ENCODE assay signal across 18 mouse cellular contexts in the genomic region with DNA sequence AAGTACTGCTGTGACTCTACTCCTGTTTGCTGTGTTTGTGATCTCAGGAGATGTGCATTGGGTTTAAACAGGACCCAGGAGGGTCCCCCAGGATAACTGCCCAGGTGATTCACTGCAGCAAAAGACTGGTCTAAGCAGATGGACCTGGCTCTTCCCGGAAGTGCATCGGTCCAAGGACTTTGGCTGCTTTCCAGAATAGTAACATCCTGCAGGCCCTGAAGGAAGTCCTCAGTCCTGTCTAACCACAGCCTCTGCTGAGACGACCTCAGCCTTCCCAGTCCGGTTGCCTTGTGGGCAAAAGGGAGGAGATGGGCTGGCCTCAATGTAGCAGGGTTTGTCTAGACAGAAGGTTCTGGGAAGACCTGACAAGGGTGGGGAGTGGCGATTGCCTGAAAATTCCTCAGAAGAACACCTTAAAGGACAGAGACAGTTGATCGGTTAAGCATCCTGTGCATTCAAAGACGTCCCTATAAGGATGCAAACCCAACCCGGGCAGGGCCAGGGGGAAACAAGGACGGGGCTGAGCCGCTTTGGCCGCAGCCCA. TPM values are rescaled to one million over a fixed set of nuclear protein-coding genes. Genes with fewer than 3 reads are reported as not detected.
A peak's percentile ranks its signal among the peaks of the same experiment; 100 is the strongest.
DNase-seq lines count a peak whose midpoint lies in the region; ATAC-seq and TF ChIP-seq lines count a peak whose summit lies in the region.
"Had no signal": no experiment of that assay in that cellular context is flagged by ENCODE, and none has a peak within 500 bp of the region (broad histone marks: within the 10 kb centered on the region; RNA-seq: fewer than 3 reads in every experiment).

No protein-coding gene starts in this region.

- no peak overlapping the region for H3K9ac ChIP-seq in kidney, embryonic 16.5 days (replicated peaks; ENCODE audit: low read length)
- no peak overlapping the region for H3K9ac ChIP-seq in intestine, postnatal 0 days (ENCODE audit: low read depth, low read length)
- H3K9ac ChIP-seq: liver, embryonic 12.5 days had no signal

- no peak overlapping the region for H3K27ac ChIP-seq in gastrocnemius, adult 2 months
- peak overlapping the region; percentile 32; the same call in 1 of the 2 replicates for H3K27ac ChIP-seq in kidney, embryonic 16.5 days (ENCODE audit: low read length)
- peak overlapping the region; percentile 71 for H3K27ac ChIP-seq in intestine, postnatal 0 days (ENCODE audit: low read depth, low read length)
- H3K27ac ChIP-seq: kidney, postnatal 0 days; liver, embryonic 12.5 days had no signal

- DNase-seq in gastrocnemius, adult 2 months, result no peak
- no peak for DNase-seq in gastrocnemius, postnatal 25 days
- no peak for DNase-seq in kidney, adult 18-20 months
- no peak for DNase-seq in layer of hippocampus, postnatal 36 days
- DNase-seq: adrenal gland, postnatal 25 days; embryo, embryonic 11 days; heart, postnatal 10 days; retina, postnatal 1 day; thymus, adult 2 months had no signal

- H3K9me3 ChIP-seq in kidney, embryonic 16.5 days (ENCODE audit: low read length), result no peaks in the 10 kb centered on the region
- H3K9me3 ChIP-seq in E14TG2a.4 (ENCODE audit: low read length), result no peaks in the 10 kb centered on the region
- no peaks in the 10 kb centered on the region for H3K9me3 ChIP-seq in intestine, postnatal 0 days (ENCODE audit: control insufficient read depth)
- H3K9me3 ChIP-seq: liver, embryonic 12.5 days had no signal

- no peaks in the 10 kb centered on the region for H3K27me3 ChIP-seq in kidney, embryonic 16.5 days (ENCODE audit: insufficient read depth, low read length)
- H3K27me3 ChIP-seq in E14TG2a.4 (ENCODE audit: insufficient read depth, low read length), result no peaks in the 10 kb centered on the region
- no peaks in the 10 kb centered on the region for H3K27me3 ChIP-seq in intestine, postnatal 0 days (replicated peaks; ENCODE audit: control insufficient read depth, insufficient read depth, low read length)

- no peak for ATAC-seq in kidney, embryonic 16.5 days (ENCODE audit: low FRiP score, low TSS enrichment)
- ATAC-seq in intestine, postnatal 0 days, result peak; percentile 55
- ATAC-seq in CD4-positive, CD25-positive, alpha-beta regulatory T cell, adult 4 months, result no peak
- ATAC-seq: liver, embryonic 12.5 days had no signal

- no peak for TF ChIP-seq CTCF in gastrocnemius, adult 2 months (IDR thresholded peaks at IDR 0.05)
- TF ChIP-seq CTCF in E14TG2a.4 (conservative IDR thresholded peaks at IDR 0.05; ENCODE audit: low read length), result no peak
- no peak for TF ChIP-seq CTCF in intestine, postnatal 0 days (IDR thresholded peaks at IDR 0.05; ENCODE audit: low read depth)

- no peaks in the 10 kb centered on the region for H3K36me3 ChIP-seq in kidney, embryonic 16.5 days (ENCODE audit: insufficient read depth, low read length)
- no peaks in the 10 kb centered on the region for H3K36me3 ChIP-seq in E14TG2a.4 (ENCODE audit: insufficient read depth, low read length)
- no peaks in the 10 kb centered on the region for H3K36me3 ChIP-seq in intestine, postnatal 0 days (ENCODE audit: control insufficient read depth, insufficient read depth)
- H3K36me3 ChIP-seq: liver, embryonic 12.5 days had no signal

- WGBS in kidney, embryonic 16.5 days, result 68% methylated on average over 11 of the region's 11 CpGs
- WGBS in intestine, postnatal 0 days, result 37% methylated on average over 11 of the region's 11 CpGs

- no peak overlapping the region for H3K4me2 ChIP-seq in kidney, embryonic 16.5 days (replicated peaks; ENCODE audit: low read depth, low read length)
- H3K4me2 ChIP-seq in intestine, postnatal 0 days (replicated peaks; ENCODE audit: low read depth), result peak overlapping the region; percentile 17
- H3K4me2 ChIP-seq: liver, embryonic 12.5 days had no signal

- H3K4me1 ChIP-seq in kidney, embryonic 16.5 days (ENCODE audit: insufficient read depth, low read length), result peaks cover 21% of the 10 kb centered on the region
- H3K4me1 ChIP-seq in E14TG2a.4 (replicated peaks; ENCODE audit: low read depth, low read length), result peaks cover 75% of the 10 kb centered on the region
- H3K4me1 ChIP-seq in intestine, postnatal 0 days (replicated peaks; ENCODE audit: control insufficient read depth, insufficient read depth, low read length), result peaks cover 19% of the 10 kb centered on the region

- peak overlapping the region; percentile 11; the same call in 1 of the 2 replicates for H3K4me3 ChIP-seq in gastrocnemius, adult 2 months
- H3K4me3 ChIP-seq in kidney, embryonic 16.5 days (ENCODE audit: low read length), result no peak overlapping the region
- peak overlapping the region; percentile 21 for H3K4me3 ChIP-seq in E14TG2a.4 (replicated peaks; ENCODE audit: low read length)
- no peak overlapping the region for H3K4me3 ChIP-seq in intestine, postnatal 0 days (ENCODE audit: low read depth, low read length)
- H3K4me3 ChIP-seq: liver, embryonic 12.5 days had no signal

- intact Hi-C loops in gastrocnemius, adult 2 months (cut with DNase I), result no loop called here

RNA-seq across cellular contexts. Expression of gene Marcksl1, which starts 10.4 kb away (rescaled TPM):
- 1 to 10 TPM in 1 of 2 experiments, under 1 TPM in 1; 0.69 to 1.1 TPM for total RNA-seq in gastrocnemius, adult 2 months (2021)
- 1 to 10 TPM; 1.6 to 2.8 TPM for total RNA-seq in gastrocnemius, postnatal 25 days (2021)
- 761 and 859 TPM in 2 replicates for polyA plus RNA-seq in kidney, embryonic 16.5 days (2015; fragmentation: Nextera tagmentation; extraction: Ambion mirVana)
- 126 and 142 TPM in 2 replicates for polyA plus RNA-seq in intestine, postnatal 0 days (2015; fragmentation: Nextera tagmentation; extraction: Ambion mirVana)
- total RNA-seq in layer of hippocampus, postnatal 36 days (2021), result 100 to 1,000 TPM; 105 to 115 TPM
- 1 to 10 TPM; 2.3 to 2.6 TPM for polyA plus RNA-seq in CD4-positive, CD25-positive, alpha-beta regulatory T cell, adult 4 months (2017; shearing (Covaris generic))

RNA-seq across cellular contexts. Expression of gene Fam229a, which starts 12.0 kb away (rescaled TPM):
- total RNA-seq in gastrocnemius, adult 2 months (2021), result not detected
- not detected for total RNA-seq in gastrocnemius, postnatal 25 days (2021)
- polyA plus RNA-seq in kidney, embryonic 16.5 days (2015; fragmentation: Nextera tagmentation; extraction: Ambion mirVana), result 0.35 TPM in 1 of 2 replicates, not detected in the other
- 0.22 TPM in 1 of 2 replicates, not detected in the other for polyA plus RNA-seq in intestine, postnatal 0 days (2015; fragmentation: Nextera tagmentation; extraction: Ambion mirVana)
- not detected for total RNA-seq in layer of hippocampus, postnatal 36 days (2021)
- not detected for polyA plus RNA-seq in CD4-positive, CD25-positive, alpha-beta regulatory T cell, adult 4 months (2017; shearing (Covaris generic))
- total RNA-seq: adrenal gland, postnatal 25 days; heart, postnatal 10 days had no signal
- polyA plus RNA-seq: C2C12; liver, embryonic 12.5 days had no signal

RNA-seq across cellular contexts. Expression of gene Tssk3, which starts 12.2 kb away (rescaled TPM):
- not detected for total RNA-seq in gastrocnemius, adult 2 months (2021)
- total RNA-seq in gastrocnemius, postnatal 25 days (2021), result not detected
- not detected in 2 replicates for polyA plus RNA-seq in kidney, embryonic 16.5 days (2015; fragmentation: Nextera tagmentation; extraction: Ambion mirVana)
- polyA plus RNA-seq in intestine, postnatal 0 days (2015; fragmentation: Nextera tagmentation; extraction: Ambion mirVana), result not detected in 2 replicates
- total RNA-seq in layer of hippocampus, postnatal 36 days (2021), result not detected
- not detected for polyA plus RNA-seq in CD4-positive, CD25-positive, alpha-beta regulatory T cell, adult 4 months (2017; shearing (Covaris generic))
- total RNA-seq: adrenal gland, postnatal 25 days; heart, postnatal 10 days; left cerebral cortex, adult 18-20 months had no signal
- polyA plus RNA-seq: C2C12; kidney, postnatal 0 days; liver, embryonic 12.5 days; spleen, adult 2 months; thymus, adult 2 months had no signal

RNA-seq across cellular contexts. Expression of gene Hdac1, which starts 39.5 kb away (rescaled TPM):
- 10 to 100 TPM in 1 of 2 experiments, 1 to 10 TPM in 1; 9.1 to 10.6 TPM for total RNA-seq in gastrocnemius, adult 2 months (2021)
- 1 to 10 TPM; 9.6 to 9.9 TPM for total RNA-seq in gastrocnemius, postnatal 25 days (2021)
- 285 and 304 TPM in 2 replicates for polyA plus RNA-seq in kidney, embryonic 16.5 days (2015; fragmentation: Nextera tagmentation; extraction: Ambion mirVana)
- 89.9 and 91.7 TPM in 2 replicates for polyA plus RNA-seq in intestine, postnatal 0 days (2015; fragmentation: Nextera tagmentation; extraction: Ambion mirVana)
- total RNA-seq in layer of hippocampus, postnatal 36 days (2021), result 10 to 100 TPM; 45.2 to 55.8 TPM
- polyA plus RNA-seq in CD4-positive, CD25-positive, alpha-beta regulatory T cell, adult 4 months (2017; shearing (Covaris generic)), result 100 to 1,000 TPM; 270 to 328 TPM

RNA-seq across cellular contexts. Expression of gene Bsdc1, which starts 41.6 kb away (rescaled TPM):
- 10 to 100 TPM; 34.8 to 36.4 TPM for total RNA-seq in gastrocnemius, adult 2 months (2021)
- total RNA-seq in gastrocnemius, postnatal 25 days (2021), result 10 to 100 TPM; 25.6 to 26.9 TPM
- 31.8 and 33.6 TPM in 2 replicates for polyA plus RNA-seq in kidney, embryonic 16.5 days (2015; fragmentation: Nextera tagmentation; extraction: Ambion mirVana)
- 23.6 and 24.8 TPM in 2 replicates for polyA plus RNA-seq in intestine, postnatal 0 days (2015; fragmentation: Nextera tagmentation; extraction: Ambion mirVana)
- 10 to 100 TPM; 53.4 to 54.5 TPM for total RNA-seq in layer of hippocampus, postnatal 36 days (2021)
- polyA plus RNA-seq in CD4-positive, CD25-positive, alpha-beta regulatory T cell, adult 4 months (2017; shearing (Covaris generic)), result 10 to 100 TPM; 30.8 to 37.9 TPM

Comparison
In these comparisons a context has a peak if more than half of its experiments do, and no peak if none do; other contexts are left out.
1. H3K4me3 ChIP-seq: peak in gastrocnemius, adult 2 months (single experiment) and E14TG2a.4 (single experiment); none in kidney, embryonic 16.5 days (single experiment) and intestine, postnatal 0 days (single experiment).
2. RNA of gene Marcksl1, which starts 10.4 kb away (total RNA-seq): 105 to 115 TPM in layer of hippocampus, postnatal 36 days; 1.6 to 2.8 TPM in gastrocnemius, postnatal 25 days and 0.69 to 1.1 TPM in gastrocnemius, adult 2 months; every median in the first group is over 10 times any median in the second.